Mouse (Mus musculus): ENCODE data around the gene Vmn1r1.

- TF ChIP-seq CTCF (IDR thresholded peaks at IDR 0.05; ENCODE audit: low read depth, low read length) (peak; percentile 98), GATA1 (IDR thresholded peaks at IDR 0.05; ENCODE audit: borderline replicate concordance, low read length) (no peak), POLR2AphosphoS5 (IDR thresholded peaks at IDR 0.05; ENCODE audit: insufficient replicate concordance, low read depth, low read length) (no peak), TAL1 (conservative IDR thresholded peaks at IDR 0.05; ENCODE audit: low read depth, low read length) (no peak), GATA2 (IDR thresholded peaks at IDR 0.05; ENCODE audit: borderline replicate concordance, low read depth, low read length) (no peak)
Measured at GRCm38 (mm10) chr1:182124506-182124905, 39.8 kb downstream of the Vmn1r1 start, which contains the start of gene Srp9.
